Mouse (Mus musculus): ENCODE data around the gene Det1.
A peak's percentile ranks its signal among the peaks of the same experiment; 100 is the strongest.

Det1 gene

DNA sequence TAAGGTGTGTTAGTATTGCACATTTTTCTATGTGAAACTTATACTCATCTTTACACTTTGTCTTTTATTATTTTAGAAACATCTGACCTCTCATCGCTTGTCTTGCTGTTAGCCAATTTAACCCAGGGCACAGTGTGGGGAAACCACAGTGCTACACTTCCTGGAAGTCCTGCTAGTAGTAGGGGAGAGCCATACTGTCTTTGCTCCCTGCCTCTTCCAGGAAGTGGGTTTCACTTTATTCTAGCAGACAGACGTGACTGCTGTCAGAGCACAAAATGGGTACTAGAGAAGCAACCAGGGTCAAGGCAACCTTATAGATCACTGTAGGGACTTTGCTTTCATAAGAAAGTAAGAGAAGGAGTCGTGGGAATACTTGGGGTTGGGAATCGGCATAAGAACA lies 7.0 kb upstream of the Det1 start:
- DNase-seq (ENCODE audit: low read depth, low spot score): no peak

DNA sequence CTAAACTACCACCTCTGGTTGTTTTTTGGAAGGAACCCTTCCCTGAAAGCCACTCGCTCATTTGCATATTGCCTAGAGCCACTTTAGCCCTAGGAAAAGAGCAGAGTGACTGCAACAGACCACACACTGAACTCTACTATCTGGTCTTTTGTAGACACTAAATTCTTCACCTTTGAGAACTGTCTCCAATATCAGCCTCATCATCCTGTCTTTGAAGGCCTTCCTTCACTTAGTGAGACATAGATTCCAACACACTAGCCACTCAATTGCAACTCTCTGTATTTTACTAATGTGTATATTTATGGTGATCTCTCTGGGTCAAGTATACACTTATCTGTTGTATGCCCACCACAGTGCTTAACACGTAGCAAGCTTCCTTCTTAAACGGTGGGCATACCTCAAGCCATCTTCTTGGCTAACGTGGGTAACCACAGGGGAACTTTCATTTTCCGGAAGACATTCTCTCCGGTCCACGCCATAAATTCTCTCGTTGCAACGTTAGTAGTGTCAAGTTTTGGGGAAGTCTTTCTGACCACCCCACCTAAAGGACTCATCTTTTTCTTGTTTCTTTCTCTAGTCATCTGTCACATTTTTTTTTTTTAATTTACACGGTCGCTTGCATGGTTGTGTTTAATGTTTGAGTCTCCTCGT lies 872 bp downstream of the Det1 start:
- DNase-seq (ENCODE audit: low read depth, low spot score): no peak

DNA sequence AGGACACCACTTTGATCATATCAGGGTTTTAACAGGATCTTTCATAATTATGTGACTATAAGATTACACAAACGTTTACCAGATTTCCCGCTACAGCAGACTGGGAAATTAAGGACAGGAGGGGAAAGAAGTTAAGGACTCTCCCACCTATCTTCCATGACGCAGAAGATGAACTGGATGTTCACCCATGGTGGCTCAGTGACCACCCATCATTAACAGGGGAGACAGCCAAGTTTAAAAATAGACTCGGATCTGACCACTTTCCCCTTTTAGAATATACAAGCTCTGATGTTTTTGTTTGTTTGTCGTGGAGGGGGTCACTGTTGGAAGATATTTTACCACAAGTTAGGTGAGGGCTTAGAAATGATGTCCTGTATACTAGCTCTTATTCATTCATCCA lies 5.5 kb downstream of the Det1 start:
- DNase-seq (ENCODE audit: low read depth, low spot score): no peak

DNA sequence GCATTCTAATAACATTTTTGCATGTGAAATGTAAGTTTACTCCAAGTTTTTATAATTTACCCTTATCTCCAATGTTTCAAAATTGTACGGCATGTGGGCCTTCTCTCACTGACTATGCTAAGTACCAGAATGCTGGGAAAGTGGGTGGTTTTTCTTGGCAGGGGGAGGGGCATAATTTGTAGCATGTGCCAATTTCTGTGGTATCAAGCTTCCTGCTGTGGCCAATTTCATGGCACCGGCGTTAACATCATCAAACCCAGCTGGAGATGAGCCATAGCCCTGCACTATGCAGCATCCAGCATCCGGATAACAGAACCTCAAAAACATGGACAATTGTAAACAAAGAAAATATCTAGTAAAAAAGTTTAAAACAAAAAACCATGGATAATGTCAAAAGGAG lies 9.8 kb downstream of the Det1 start:
- DNase-seq (ENCODE audit: low read depth, low spot score): no peak

DNA sequence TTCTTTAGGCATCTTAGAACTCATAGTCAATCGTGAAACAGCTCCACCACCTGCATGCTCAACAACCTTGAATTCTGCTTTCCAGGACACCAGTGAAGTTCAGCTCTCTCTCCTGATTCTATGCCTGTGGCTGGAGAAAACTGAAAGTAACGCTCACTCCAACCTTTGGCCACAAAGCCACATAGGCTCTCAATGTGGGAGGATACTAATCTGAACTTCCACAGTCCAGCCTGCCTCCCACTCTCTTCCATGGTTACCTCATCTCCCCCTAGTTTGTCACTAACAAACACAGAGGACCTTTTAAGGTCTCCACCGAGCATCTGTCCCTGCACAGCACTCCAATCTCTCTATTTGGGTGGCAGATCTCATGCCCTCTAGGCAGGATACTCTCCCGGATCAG lies 11.4 kb downstream of the Det1 start:
- no peak for DNase-seq (ENCODE audit: low read depth, low spot score)

DNA sequence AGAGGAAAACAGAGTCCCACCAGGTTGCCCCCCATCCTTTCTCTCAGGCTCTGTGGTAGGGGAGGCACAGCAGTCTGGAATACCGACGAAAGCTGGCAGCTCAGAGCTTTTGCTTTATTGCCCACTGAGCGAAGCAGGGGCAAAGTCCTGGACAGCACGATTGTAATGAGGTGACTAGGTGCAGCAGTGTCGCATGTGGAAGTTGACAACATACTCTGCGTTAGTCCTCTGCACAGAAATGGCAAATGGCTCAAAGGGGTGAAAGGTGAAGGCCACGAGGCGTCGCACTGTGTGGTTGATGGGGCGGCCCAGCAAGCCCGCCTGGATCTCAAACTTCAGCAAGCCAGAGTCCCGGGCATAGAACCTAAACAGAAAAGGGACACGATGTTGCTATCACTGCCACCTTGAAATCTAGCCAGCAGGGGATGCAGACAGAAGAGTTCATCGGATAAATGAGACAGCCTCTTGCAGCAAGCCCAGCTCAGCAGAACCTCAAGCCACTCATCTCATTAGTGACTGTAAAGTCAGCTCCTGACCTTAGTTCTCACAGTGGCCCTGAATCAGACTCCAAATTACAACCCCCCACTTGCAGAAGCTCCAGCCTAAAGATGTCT lies 19.2 kb downstream of the Det1 start:
- DNase-seq (ENCODE audit: low read depth, low spot score): no peak

DNA sequence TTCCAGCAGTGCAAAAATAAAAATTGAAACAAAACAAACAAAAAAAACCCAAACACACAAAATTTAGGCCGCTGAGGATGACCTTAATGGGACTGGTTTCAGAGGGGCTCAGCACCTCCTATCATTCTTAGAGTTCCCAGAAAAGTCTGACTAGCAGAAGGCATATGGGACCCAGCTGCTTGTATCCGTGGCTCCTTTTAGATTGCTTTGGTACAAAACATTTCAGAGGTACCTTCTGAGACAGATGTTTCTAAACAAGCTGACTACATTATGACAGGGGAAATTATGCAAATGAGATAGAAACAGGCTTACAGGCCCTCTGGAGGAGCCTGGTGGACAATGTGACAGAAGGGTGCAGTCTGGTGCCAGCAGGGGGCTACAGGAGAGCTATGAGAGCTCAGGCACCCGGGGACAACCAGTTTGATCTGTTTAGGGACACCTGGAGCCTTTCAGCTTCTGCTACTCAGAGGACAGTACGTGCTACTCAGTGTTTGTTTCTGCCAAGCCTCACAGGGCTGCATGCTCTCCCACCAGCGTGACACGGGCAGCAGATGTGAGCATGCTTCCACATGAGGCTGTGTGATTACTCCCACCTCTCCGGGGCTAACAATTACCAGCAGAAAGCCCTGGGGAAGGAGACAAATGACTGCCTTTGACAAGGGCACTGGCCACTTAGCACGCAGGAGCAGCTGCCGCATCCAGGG lies 20.2 kb downstream of the Det1 start:
- DNase-seq (ENCODE audit: low read depth, low spot score): no peak

DNA sequence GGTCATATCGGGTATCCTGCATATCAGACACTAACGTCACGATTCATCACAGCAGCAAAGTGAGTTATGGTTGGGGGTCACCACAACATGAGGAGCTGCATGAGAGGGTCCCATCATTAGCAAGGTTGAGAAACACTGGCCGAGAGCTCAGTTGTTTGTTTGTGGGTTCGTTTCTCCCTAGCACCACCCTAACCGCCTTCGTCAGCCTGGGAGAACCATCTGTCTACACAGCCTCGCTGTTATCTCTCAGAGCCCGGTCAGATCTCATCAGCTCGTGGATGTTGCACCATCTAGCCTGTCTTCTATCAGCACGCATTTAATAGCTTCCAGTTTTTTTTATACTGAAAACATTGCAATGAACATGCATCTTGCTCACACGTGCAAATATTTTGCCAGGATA lies 28.7 kb downstream of the Det1 start:
- DNase-seq (ENCODE audit: low read depth, low spot score): no peak

DNA sequence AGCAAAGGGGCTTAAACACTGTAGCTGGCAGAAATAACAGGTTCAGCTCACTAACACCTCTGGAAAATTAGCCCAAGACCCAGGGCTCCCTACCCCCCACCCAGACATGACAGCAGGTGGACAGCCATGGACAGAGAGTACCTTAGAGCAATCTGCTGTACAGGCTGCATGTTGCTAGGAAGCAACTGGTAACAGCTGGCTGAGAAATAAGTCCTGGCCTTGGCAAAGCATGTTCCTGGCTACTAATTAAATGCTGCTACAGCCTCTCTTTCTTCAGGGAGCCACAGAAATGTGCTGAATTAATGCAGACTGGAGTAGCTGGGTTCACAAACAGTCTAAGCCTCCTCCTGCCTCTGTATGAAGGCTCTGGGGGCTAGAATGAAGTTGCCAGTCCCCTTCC lies 32.3 kb downstream of the Det1 start:
- DNase-seq (ENCODE audit: low read depth, low spot score): no peak

DNA sequence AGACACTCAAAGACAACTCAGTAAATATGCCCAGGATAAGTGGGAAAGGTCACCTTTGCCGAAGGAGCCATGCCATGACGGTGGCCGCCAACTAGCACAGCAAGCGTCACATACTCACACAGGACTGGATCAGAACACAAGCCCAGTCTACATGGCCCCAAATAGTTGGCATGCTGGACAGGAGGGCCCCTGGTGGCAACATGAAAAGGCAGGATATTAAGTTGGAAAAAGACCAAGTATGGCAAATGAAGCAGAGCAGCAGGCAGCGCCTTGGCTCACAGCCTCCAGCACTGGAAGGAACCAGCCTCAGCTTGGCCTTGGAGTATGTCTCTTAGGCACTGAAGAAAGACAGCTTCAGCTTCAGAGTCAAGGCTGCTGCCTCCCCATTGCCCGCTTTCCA lies 33.3 kb downstream of the Det1 start:
- no peak for DNase-seq (ENCODE audit: low read depth, low spot score)

DNA sequence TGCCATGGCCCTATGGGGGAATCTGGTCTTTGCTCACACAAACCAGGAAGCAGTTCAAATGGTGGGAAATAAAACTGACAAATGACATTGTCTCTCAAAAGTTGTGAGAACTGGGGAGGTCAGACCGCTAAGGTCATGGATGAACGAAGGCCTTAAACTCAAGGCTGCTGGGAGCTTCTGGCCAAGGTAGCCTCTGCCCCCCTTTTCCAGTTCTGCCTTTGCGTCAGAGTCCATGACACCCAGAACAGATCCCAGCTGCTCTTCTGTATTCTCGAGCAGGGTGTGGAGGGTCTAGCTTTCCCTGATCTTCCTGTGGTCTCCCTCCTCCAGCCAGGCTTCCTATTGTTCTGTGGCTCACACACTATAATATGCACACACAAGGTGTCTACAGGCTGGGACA lies 39.9 kb downstream of the Det1 start:
- no peak for DNase-seq (ENCODE audit: low read depth, low spot score)

DNA sequence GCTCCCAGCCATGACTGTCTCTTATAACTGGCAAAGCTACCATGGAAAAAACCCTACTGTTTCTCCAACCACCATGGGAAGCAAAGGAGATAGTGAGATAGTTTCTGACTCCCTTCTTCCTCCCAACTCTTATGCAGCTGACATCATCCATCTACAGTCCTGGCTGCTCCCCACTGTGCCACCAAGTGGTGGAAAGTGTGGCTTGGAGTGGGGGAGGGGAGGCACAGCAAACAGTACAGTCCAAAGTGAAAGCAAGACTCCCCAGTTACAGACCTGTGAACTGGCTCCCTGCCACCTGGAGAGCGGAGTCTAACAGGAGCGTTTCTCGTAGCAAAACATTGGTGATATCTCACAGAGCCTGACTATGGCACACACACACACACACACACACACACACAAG lies 43.2 kb downstream of the Det1 start:
- no peak for DNase-seq (ENCODE audit: low read depth, low spot score)

DNA sequence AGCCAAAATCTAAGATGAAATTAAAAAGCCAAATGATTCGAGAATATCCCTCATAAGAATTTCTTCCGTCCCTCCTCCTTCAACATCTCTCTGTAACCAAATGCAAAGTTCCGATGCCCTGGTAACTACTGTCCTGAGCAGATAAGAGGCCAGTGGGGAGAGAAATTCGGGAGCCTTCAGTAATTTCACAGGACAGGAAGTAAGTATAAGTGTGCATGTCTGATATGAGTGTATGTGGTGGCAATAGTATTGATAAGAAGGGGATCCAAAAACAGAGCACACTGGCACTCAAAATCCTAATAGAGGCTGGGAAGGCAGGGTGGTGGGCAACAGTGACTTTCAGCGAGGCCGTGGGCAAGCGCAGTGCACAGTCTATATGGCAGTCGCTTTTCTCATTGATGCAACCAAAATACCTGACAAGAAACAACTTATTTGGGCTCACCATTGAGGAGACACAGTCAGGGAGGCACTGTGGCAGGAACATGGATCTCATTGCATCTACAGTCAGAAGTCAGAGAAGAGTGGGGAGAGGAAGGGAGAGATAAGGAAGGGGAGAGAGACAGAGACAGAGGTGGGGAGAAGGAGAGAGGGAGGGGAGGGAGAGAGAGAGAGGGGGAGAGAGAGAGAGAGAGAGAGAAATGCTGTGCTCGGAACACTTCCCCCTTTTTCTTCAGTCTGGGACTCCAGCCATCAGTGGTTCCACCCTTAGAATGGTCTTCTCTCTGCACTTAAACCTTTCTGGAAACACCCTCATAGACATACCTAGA lies 47.1 kb downstream of the Det1 start:
- no peak for DNase-seq (ENCODE audit: low read depth, low spot score)

DNA sequence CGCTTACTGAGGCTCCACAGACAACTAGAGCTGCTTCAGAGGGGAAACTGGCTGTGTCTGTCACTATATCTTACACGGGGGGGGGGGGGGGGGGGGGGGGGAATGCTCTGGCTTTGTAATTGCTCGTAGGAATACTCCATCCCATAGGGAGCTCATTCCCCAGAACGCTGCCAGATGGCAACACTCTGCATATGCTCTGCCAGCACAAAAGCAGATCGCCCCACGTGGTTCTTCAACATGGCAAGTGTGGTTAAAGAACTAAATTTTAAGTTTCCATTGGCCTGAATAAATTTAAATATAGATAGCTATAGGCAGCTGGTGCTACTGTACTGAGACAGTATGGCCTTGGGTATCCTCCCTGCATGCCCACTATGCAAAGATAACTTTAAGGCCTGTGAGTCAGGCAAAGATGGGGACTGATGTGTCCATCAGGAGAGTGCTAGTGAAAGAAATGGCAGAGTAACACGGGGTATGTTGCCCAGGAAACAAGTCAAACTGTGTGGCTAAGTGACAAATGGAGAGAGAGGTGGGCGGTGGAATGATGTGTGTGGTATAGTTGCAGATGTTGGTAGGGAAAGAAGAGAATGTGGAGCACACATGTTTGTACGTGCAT lies 49.1 kb downstream of the Det1 start:
- DNase-seq (ENCODE audit: low read depth, low spot score): no peak

DNA sequence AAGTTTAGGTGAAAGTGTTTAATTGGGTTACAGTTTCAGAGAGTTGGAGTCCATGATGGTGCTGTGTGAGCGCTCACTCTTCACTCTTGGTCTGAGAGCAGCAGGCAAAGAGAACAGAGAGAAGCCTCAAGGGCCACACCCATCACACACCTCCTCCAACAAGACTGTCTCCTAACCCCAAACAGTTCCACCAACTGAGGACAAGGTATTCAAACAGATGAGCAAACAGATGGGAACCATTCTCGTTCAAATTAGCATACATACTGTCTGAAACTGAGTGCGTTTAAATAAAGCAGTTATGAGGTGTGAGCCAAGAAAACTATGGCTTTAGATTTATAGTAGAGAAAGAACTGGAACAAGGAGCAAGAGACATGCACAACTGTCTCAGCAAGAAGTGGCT lies 50.4 kb downstream of the Det1 start:
- no peak for DNase-seq (ENCODE audit: low read depth, low spot score)

DNA sequence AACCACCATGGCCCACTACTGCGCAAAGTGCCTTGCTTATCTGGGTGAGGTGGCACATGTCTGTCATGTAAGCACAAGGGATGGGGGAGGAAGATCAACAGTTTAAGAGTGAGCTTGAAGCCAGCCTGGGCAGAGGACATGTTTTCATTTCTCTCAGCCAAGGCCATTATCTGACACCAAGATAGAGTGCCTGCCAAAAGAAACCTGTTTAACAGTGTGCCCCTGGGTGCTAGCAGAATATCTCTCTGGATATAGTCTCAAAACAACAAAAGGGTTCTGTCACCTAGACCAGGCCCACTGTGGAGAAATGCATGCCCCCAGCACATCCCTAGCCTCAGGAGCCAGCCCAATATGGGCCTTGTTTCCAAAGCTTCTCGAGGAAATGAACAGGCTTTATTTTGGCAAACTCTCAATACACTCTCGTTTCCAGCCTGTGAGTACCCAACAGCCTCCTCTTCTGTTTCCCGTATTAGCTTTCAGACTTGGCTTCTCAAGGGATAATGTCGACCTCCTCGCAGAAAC lies 52.4 kb downstream of the Det1 start:
- DNase-seq (ENCODE audit: low read depth, low spot score): no peak

DNA sequence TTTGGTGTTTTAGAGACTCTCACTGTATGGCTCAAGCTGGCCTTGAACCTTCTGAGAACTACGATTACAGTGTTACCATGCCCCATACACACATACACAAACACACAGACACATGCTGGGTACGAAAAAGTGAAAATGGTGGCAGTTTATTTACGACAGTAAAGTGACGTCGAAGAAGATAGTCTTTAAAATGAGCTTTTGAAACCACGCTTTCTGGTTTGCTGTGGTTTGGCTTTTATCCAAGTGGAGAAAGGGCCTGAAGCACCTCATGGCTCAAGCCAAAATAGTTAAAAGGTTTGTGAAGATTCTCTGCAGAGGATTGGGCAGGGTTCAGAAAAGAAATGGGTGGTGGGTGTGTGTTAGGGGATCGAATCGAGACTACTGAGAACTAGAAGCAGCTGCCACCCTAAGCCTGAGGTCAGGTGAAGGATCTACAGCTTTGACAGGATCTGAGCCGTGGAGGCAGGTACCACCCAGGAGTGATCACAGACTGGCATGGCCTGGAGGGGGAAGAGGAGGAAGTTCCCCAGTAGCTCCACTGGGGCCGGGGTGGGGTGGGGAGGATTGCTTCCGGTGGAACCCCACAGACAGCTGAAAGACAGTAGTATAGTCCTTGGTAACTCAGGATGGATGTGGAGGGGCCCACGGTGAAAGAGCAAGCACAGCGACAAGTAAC lies 53.0 kb downstream of the Det1 start:
- no peak for DNase-seq (ENCODE audit: low read depth, low spot score)

DNA sequence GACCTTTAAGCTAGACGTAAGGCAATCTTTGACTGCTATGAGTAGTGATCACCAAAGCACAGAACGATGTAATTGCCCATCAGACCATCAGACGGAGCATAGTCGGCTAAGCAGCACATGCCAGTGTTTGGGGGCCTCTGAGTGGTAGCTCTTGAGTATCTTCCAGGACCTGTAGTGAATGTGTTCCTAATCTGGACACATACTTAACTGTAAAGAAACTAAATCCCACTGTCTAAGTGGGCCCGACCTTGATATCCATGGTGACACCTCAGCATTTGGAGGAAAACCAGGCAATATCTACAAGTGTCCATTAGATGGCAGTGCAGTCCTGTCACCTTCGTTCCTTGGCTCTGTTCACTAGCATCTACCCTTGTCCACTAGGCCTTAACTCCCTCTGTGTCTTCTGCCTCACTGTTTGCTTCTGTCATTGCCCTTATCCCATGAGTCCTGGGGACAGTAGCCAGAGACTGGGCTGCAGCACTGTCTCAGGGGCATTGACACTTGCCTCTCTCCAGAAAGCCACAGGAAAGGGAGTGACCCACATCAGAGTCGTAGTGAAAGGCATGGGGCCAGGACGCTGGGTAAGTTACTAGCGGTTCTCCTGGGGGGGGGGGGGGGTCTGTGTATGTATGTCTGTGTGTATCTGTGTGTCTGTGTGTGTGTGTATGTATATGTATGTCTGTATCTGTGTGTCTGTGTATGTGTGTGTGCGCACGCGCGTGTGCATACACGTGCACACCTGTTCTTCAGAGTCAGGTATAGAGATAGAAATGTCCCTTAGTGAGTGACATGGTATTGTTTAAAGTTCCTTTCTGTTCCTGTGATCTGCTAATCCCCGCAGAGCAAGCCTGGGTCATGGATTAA lies 55.5 kb downstream of the Det1 start:
- DNase-seq (ENCODE audit: low read depth, low spot score): peak; percentile 68

DNA sequence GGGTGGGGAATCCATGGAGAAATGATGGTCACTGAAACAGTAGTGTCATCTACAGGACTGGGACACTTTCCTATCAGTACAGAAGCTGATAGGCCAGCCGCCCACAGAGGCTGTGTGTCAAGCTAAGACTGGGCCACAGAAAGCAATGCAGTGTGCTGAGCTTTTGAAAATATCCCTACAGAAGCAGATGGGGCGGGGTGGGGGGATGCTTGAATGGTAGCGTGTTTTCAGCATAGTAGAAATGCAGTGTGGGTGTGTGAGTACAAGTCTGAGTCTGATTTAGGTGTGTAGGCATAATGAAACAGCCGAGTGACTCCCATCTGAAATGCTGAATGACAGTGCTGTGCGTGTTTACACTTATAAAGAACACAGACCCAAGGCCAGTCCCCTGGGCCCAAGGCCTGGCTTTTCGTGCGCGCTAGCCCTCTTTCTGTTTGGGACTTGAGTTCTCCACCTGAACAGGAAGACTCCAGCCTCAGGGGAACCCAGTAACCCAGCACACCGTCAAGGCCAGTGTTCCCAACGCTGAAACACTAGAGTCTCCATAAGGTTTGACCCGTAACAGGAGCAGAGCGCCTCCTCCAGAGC lies 59.2 kb downstream of the Det1 start:
- DNase-seq (ENCODE audit: low read depth, low spot score): no peak

DNA sequence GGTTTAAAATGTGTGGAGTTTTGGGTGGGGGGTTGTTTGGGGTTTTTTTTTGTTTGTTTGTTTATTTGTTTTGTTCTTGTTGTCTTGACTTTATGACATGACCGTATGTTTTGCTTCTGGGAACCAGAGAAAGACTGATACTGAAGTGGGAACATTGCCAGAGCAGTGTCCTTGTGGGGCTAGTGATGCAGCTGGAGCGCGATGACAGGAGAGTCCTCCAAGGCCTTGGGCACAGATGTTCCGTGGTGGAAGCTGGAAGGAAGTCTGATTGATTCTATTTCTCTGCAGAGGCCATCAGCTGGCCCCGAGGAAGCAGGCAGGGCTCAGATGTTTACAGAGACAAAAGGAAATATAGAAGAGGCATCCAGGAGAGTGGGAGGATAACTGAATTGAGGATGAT lies 61.2 kb downstream of the Det1 start:
- DNase-seq (ENCODE audit: low read depth, low spot score): no peak
